Mouse (Mus musculus) subcutaneous adipose tissue, adult 2 months (tissue): ENCODE measurements around the gene Ahcy. TPM values are rescaled to one million over a fixed set of nuclear protein-coding genes. Genes with fewer than 3 reads are reported as not detected.

Experiments
- polyA plus RNA-seq: library from polyadenylated mRNA; depleted of rRNA; stranded (reverse); fragments of >200 nt; gene quantifications from 2 replicates; pipeline ENCODE4 v1.2.3, GENCODE M21; 2012; ENCODE audit warnings: low replicate concordance; rRNA removed

Gene Ahcy
- polyA plus RNA-seq: 31.4 and 82.1 TPM in 2 replicates

DNA sequence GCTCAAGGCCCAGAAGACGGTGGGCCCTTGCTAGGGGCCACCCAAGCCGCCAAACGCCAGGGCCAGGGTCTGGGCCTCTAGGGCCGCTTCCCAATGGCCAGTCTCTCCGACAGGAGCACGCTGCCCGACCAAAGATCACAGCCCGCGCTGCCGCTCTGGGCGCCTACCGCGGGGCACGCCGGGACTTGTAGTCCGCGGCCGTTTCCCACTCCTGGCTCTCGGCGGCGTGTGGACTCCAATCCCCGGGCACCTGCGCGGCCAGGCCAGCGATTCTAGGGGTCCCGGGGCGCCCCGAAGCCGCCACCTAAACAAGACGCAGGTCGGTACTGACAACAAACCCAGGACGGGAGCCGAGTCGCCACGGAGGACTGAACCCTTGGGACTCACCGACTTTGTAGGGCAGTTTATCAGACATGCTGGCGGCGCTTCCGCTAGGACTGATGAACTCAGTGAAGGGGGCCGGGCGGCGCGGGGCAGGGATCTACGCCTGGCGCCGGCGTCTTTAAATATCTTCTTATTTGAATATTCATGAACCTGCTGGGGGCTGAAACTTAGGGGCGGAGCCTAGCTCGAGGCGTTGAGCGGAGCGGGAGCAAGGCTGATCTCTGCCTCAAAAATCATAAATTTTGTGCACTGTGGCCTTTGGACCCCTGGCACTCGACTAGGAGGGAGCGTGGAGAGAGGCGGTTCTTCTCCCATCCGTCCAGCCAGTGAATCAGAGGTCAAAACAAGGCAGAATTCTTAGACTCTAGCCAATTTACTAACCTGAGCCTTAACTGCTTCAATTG lies at the start of gene Ahcy:
Gene Ahcy, minus strand, starts transcription at position 520 of the 788 bp plus-strand sequence.

DNA sequence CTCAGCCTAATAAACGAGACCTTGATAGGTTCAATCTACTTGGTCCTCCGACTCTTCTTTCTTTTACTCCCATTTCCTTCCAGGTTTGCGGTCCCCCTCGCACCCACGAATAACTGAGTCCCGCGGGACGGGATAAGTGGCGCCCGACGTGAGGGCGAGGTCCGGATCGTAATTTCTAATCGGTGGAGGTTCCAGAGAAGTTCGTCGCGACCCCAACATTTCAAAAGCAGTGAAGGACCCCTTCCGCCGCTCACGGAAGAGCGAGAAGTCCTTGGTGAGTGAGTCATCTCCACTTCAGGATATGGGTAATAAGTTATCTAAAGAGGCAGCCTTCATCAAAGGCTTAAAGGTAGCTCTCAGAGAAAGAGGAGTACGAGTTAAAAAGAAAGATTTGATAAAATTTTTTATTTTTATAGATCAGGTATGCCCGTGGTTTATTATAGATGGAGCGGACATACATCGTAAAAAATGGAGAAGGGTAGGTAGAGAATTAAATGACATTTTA lies 56.0 kb downstream of the Ahcy start, which contains the start of gene Gm14226:
Gene Gm14226, plus strand, starts transcription at position 16 of the 505 bp plus-strand sequence.

Other genes with a start within 250 kb of the Ahcy start
- 13.0 and 15.8 TPM in 2 replicates for gene Eif2s2, start 181.6 kb downstream of the Ahcy start, polyA plus RNA-seq
- 0.23 and 1.9 TPM in 2 replicates for gene Gm14226, start 56.2 kb downstream of the Ahcy start, polyA plus RNA-seq
- 10.0 and 18.1 TPM in 2 replicates for gene Itch, start 59.0 kb upstream of the Ahcy start, polyA plus RNA-seq
- 304 and 549 TPM in 2 replicates for gene Dynlrb1, start 162.0 kb upstream of the Ahcy start, polyA plus RNA-seq
- 353 and 571 TPM in 2 replicates for gene Map1lc3a, start 201.8 kb upstream of the Ahcy start, polyA plus RNA-seq